Mouse (Mus musculus) liver, postnatal 0 days (tissue): ENCODE measurements around the gene Tsc22d1. TPM values are rescaled to one million over a fixed set of nuclear protein-coding genes. Genes with fewer than 3 reads are reported as not detected.
A peak's percentile ranks its signal among the peaks of the same experiment; 100 is the strongest.

Experiments
- ATAC-seq: fragments of 200-750 bp; cut with Nextera tagmentation; 2 replicates; pipeline ENCODE4 v1.8.0; 2017; ENCODE audit warnings: mild to moderate bottlenecking, moderate library complexity
- DNase-seq: peaks from one replicate; pipeline ENCODE4 v3.0.0-alpha.2; 2016
- H3K27ac ChIP-seq: fragments of 300-500 bp; sonication (generic); 2 replicates; pipeline ENCODE4 v1.5.1; 2014; ENCODE audit warnings: antibody characterized with exemption, moderate library complexity, mild to moderate bottlenecking, low read depth
- H3K27me3 ChIP-seq: fragments of 300-500 bp; sonication (generic); 2 replicates; pipeline ENCODE4 v1.6.1; 2014; ENCODE audit warnings: low read length, control low read depth, mixed read lengths; ENCODE audit not compliant: insufficient read depth
- H3K36me3 ChIP-seq: fragments of 300-500 bp; sonication (generic); replicated peaks from 2 replicates; pipeline ENCODE4 v1.6.1; 2014; ENCODE audit warnings: mild to moderate bottlenecking, control low read depth, low read length, moderate library complexity, mixed read lengths; ENCODE audit not compliant: insufficient read depth
- H3K4me1 ChIP-seq: fragments of 300-500 bp; sonication (generic); 2 replicates; pipeline ENCODE4 v1.6.1; 2014; ENCODE audit warnings: antibody characterized with exemption, mild to moderate bottlenecking, control low read depth; ENCODE audit not compliant: insufficient read depth
- H3K4me2 ChIP-seq: fragments of 300-500 bp; sonication (generic); 2 replicates; pipeline ENCODE4 v1.6.1; 2014; ENCODE audit warnings: low read depth, mild to moderate bottlenecking, low read length, moderate library complexity, mixed read lengths
- H3K4me3 ChIP-seq: fragments of 300-500 bp; sonication (generic); 2 replicates; pipeline ENCODE4 v1.5.1; 2014; ENCODE audit warnings: low read depth, low read length
- H3K9ac ChIP-seq: fragments of 300-500 bp; sonication (generic); replicated peaks from 2 replicates; pipeline ENCODE4 v1.6.1; 2014; ENCODE audit warnings: mild to moderate bottlenecking, moderate library complexity
- H3K9me3 ChIP-seq: fragments of 300-500 bp; sonication (generic); 2 replicates; pipeline ENCODE4 v1.6.1; 2016; ENCODE audit warnings: mild to moderate bottlenecking, control low read depth, low read length, mixed read lengths
- CTCF ChIP-seq: sonication (generic); IDR thresholded peaks from 2 replicates; pipeline ENCODE4 v1.5.1; 2016; ENCODE audit warnings: antibody characterized with exemption, low read depth
- EP300 ChIP-seq: IDR thresholded peaks from 2 replicates; pipeline ENCODE4 v1.6.1; 2016; ENCODE audit warnings: antibody characterized with exemption, low read depth, mild to moderate bottlenecking
- WGBS: fragments of 180-500 bp; shearing (Covaris S2); extraction: QIAGEN DNeasy Blood & Tissue Kit; methylation state at CpG from one replicate; pipeline ENCODE4 v1.1.7; 2014; ENCODE audit not compliant: insufficient replicate concordance; 5-methylcytosine and 5-hydroxymethylcytosine counted together
- polyA plus RNA-seq: library from polyadenylated mRNA; unstranded; fragments of >200 nt; fragmentation: Nextera tagmentation; extraction: Ambion mirVana; gene quantifications from 2 replicates; pipeline ENCODE4 v1.2.1, GENCODE M21; 2015

The Tsc22d1 gene
- polyA plus RNA-seq, 1 experiment from 2014 or later = 137 TPM

DNA sequence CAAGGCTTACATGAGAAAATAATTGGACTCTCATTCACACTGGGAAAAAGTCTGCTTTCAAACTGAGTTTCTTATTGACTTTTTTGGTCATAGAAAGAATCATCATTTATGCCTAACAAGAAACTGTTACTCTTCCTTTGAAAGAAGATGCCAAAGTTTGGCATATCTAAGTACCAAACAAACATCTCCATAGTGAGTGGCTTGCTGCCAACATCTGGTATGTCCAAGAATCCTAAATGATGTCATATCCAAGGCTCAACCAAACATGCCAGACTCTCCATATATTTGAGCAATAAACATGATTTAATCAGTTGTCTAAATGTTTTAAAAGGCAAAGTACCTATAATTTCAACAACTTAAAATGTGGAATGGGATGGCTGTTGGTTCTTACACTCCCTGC, 16.5 kb upstream of the Tsc22d1 start:
- Histone ChIP-seq H3K36me3 (no peaks in the 10 kb centered on the region), H3K9ac (no peak overlapping the region), H3K4me1 (no peaks in the 10 kb centered on the region), H3K4me2 (no peak overlapping the region), H3K4me3 (no peak overlapping the region), H3K9me3 (no peaks in the 10 kb centered on the region), H3K27ac (no peak overlapping the region), H3K27me3 (no peaks in the 10 kb centered on the region)
- no peak for DNase-seq
- ATAC-seq = no peak
- TF ChIP-seq CTCF (no peak), EP300 (no peak)

DNA sequence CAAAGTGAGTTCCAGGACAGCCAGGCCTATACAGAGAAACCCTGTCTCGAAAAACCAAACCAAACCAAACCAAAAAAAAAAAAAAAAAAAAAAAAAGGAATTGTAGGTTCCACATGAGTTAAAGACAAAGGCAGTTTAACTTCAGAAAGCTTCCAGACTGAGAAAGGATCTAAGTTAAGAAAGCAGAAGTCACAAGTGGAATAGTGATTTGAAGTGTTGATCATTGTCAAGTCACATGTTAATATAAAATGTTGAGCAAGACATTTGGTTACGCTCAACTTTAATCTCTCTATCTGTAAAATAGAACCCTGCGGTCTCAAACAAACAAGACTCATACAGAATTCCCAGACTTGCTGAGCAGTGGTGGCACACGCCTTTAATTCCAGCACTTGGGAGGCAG, 12.2 kb upstream of the Tsc22d1 start:
- Histone ChIP-seq H3K4me3 (no peak overlapping the region), H3K4me2 (no peak overlapping the region), H3K9ac (no peak overlapping the region), H3K9me3 (no peaks in the 10 kb centered on the region), H3K36me3 (no peaks in the 10 kb centered on the region), H3K27me3 (no peaks in the 10 kb centered on the region), H3K27ac (no peak overlapping the region), H3K4me1 (no peaks in the 10 kb centered on the region)
- ATAC-seq (no peak), DNase-seq (no peak)
- TF ChIP-seq CTCF (no peak), EP300 (no peak)
- 72% methylated on average over 4 of the region's 4 CpGs for WGBS

DNA sequence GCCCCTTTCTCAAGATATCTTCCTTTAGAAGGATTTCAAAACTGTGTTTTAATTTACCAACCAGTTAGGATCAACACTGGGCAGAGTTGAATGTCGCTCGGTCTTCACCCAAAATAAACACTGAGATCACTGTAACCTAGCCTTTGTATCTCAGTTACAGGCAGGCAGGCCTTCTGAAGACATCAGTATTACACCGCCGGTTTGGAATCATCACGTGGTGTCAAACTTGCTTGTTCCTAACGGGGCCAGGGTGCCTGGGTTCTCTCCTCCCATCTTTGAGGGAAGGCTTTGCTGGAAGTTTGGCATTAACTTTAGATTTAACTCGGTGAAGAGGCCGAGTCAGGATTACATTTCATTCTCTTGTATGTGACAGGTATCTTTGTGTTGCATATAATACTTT, 5.7 kb upstream of the Tsc22d1 start:
- WGBS = 57% methylated on average over 8 of the region's 8 CpGs
- DNase-seq = no peak
- Histone ChIP-seq H3K27ac (no peak overlapping the region), H3K9me3 (no peaks in the 10 kb centered on the region), H3K4me3 (no peak overlapping the region), H3K9ac (no peak overlapping the region), H3K27me3 (peaks cover 3% of the 10 kb centered on the region; the same call in 1 of the 2 replicates), H3K4me1 (peaks cover 5% of the 10 kb centered on the region), H3K36me3 (no peaks in the 10 kb centered on the region), H3K4me2 (no peak overlapping the region)
- TF ChIP-seq EP300 (no peak), CTCF (no peak)
- no peak for ATAC-seq

DNA sequence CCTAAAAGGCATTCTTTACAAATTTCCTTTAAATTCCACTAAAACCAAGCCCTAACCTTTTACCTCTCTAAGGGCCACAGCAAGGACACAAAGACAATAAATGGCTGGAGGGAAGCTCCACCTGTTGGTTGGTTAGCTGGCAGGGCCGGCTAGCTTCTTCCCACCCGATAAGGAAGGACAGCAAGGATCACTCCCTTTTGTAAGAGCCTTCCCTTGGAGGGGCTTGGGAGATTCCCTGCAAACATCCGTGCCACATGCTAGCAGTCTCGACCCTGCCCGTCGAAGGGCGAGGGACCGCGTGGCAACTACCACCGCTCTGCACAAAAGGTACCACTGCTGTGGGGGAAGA, 1.0 kb upstream of the Tsc22d1 start:
- 2% methylated on average over 10 of the region's 10 CpGs for WGBS
- H3K4me2 ChIP-seq = peak overlapping the region; percentile 74
- H3K4me3 ChIP-seq = peak overlapping the region; percentile 66
- H3K27me3 ChIP-seq = peaks cover 16% of the 10 kb centered on the region
- peaks cover 9% of the 10 kb centered on the region for H3K4me1 ChIP-seq
- H3K27ac ChIP-seq = no peak overlapping the region; the same call in 1 of the 2 replicates
- H3K9me3 ChIP-seq = no peaks in the 10 kb centered on the region
- peak overlapping the region; percentile 55 for H3K9ac ChIP-seq
- no peak for TF ChIP-seq EP300
- TF ChIP-seq CTCF = 0 out of 2 replicates have a peak, but pooled peaks have one; percentile 17
- ATAC-seq (no peak), DNase-seq (no peak)
- H3K36me3 ChIP-seq = no peaks in the 10 kb centered on the region

DNA sequence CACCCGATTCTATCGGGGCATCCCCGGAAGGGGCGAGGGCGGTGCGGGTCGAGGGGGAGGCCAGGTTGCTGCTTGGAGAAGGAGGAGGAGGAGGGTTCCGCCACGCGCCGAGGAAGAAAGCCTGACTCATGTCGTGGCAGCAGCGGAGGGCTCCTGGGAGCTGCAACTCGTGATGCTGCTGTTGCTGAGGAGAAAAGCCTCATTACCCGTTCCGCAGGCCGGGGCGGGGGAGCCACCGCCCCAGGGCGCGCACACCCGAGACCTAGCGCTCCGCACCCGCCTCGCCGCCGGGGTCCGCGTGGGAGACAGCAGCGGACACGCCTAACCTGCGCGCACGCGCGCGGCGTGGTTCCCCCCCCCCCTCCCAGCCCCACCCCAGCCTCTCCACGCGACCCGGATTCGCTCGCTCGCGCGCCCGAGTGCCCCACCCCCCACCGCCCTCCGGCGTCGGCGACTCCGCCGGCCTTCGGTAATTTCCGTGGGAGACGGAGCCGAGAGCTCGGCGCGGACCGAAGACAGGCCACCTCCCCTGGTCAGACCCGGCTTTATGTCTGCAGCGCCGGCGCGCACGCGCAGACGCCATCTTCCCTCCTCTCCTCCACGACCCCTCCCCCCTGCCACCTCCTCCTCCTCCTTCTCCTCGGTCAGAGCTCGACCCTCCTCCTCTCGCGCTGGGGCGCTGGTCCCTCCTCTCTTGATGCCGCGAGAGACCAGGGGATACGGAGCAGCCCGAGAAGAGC, 469 bp upstream of the Tsc22d1 start:
- DNase-seq = peak; percentile 89

DNA sequence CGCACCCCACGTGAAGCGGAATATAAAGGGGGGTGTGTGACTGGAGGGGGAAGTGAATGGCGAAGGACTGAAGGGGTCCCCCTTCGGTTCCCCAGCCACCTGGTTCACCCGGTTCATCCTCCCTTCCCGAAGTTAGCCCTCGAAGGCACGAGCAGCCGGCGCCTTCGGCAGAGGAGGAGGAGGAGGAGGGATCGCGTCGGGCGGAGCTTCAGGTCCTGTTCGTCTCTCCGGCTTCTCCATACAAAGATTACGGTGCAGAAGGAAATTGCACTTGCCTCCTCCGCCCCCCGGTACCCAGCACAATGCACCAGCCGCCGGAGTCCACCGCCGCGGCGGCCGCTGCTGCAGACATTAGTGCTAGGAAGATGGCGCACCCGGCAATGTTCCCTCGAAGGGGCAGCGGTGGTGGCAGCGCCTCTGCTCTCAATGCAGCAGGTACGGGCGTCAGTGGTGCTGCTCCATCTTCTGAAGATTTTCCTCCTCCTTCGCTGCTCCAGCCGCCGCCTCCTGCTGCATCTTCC, 1.1 kb downstream of the Tsc22d1 start:
- no peak overlapping the region for H3K27ac ChIP-seq
- H3K9ac ChIP-seq = peak overlapping the region; percentile 59
- 2% methylated on average over 36 of the region's 38 CpGs for WGBS
- TF ChIP-seq EP300 (no peak), CTCF (no peak)
- peaks cover 16% of the 10 kb centered on the region for H3K27me3 ChIP-seq
- no peaks in the 10 kb centered on the region for H3K9me3 ChIP-seq
- no peaks in the 10 kb centered on the region for H3K36me3 ChIP-seq
- no peak for ATAC-seq
- peak overlapping the region; percentile 66 for H3K4me3 ChIP-seq
- peak overlapping the region; percentile 74 for H3K4me2 ChIP-seq
- DNase-seq = peak; percentile 34
- H3K4me1 ChIP-seq = peaks cover 9% of the 10 kb centered on the region

More for the DNA sequence above, 469 bp upstream of the Tsc22d1 start:
- peaks cover 16% of the 10 kb centered on the region for H3K27me3 ChIP-seq
- peak overlapping the region; percentile 64 for H3K27ac ChIP-seq
- no peaks in the 10 kb centered on the region for H3K9me3 ChIP-seq
- H3K4me3 ChIP-seq = peak overlapping the region; percentile 66
- peak; percentile 87 for ATAC-seq
- H3K4me2 ChIP-seq = peak overlapping the region; percentile 74
- TF ChIP-seq CTCF (no peak), EP300 (no peak)
- no peaks in the 10 kb centered on the region for H3K36me3 ChIP-seq
- H3K4me1 ChIP-seq = peaks cover 9% of the 10 kb centered on the region
- H3K9ac ChIP-seq = peak overlapping the region; percentile 59
- WGBS = under 1% methylated on average over 48 of the region's 81 CpGs
